Mouse (Mus musculus): ENCODE data around the gene Ddah2.
"Not testable (repeated sequence)": the region's sequence is repeated elsewhere in the genome, so short reads cannot be mapped to it uniquely, and the experiment has no call there.

Ddah2 gene

DNA sequence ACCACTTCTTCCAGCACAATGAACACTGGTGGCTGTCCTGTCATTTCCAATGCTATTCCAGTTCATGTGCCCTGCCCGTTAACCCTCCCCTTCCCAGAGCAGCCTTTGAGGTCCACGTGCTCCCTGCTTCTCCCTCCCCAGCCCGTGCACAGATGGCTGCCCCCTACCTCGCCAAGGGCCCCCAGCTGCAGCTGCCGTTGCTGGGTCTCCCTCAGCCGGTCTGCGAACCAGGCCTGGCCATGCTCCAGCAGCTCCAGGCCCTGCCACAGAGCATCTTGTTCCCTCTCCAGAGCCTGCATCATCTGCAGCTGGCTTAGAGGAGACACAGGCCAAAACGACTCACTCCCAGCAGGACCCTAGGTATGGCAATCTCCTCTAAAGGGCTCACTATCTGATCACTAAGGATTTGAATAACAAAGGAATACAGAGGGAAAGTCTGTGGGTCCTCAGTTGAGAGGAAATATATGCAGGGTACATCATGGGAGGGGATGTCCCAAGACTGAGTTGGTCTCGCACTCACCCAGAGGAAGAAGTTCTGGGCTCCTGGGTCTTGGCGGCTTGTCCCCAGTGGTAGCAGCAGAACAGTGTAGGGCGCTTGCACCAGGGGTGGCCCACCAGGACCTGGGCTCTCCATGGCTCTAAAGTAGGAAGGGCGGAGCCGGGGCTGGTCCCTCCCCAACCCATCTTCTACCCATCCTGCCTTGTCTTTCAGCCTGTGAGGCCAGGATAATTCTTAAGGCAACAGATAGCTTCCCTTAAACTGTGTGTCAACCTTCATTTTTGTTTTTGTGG lies 31.4 kb upstream of the Ddah2 start, which contains the start of gene Sapcd1:
TSS of gene Sapcd1 (minus strand) at position 740 of the 792 bp plus-strand sequence.
- DNase-seq (ENCODE audit: low spot score in 2 of 2) = peak in 1 of 2 experiments; percentile 18

DNA sequence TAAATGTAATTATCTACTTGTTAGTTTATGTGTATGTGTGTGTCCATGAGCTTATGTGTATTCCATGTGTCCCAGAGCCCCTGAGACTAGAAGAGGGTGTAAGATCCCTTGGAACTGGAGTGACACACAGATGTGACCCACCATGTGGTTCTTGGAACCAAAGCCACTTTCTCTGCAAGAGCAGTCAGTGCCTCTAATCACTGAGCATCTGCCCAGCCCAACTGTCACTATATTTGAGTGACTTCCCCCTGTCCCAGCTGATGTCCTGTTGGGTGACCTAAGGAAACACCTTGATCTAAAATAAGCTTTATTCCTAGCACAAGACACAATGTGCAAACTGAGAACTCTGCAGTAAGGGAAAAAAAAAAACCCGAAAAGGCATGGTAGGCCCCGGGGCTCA lies 30.5 kb upstream of the Ddah2 start:
- DNase-seq (ENCODE audit: low spot score in 2 of 2) = no peak

DNA sequence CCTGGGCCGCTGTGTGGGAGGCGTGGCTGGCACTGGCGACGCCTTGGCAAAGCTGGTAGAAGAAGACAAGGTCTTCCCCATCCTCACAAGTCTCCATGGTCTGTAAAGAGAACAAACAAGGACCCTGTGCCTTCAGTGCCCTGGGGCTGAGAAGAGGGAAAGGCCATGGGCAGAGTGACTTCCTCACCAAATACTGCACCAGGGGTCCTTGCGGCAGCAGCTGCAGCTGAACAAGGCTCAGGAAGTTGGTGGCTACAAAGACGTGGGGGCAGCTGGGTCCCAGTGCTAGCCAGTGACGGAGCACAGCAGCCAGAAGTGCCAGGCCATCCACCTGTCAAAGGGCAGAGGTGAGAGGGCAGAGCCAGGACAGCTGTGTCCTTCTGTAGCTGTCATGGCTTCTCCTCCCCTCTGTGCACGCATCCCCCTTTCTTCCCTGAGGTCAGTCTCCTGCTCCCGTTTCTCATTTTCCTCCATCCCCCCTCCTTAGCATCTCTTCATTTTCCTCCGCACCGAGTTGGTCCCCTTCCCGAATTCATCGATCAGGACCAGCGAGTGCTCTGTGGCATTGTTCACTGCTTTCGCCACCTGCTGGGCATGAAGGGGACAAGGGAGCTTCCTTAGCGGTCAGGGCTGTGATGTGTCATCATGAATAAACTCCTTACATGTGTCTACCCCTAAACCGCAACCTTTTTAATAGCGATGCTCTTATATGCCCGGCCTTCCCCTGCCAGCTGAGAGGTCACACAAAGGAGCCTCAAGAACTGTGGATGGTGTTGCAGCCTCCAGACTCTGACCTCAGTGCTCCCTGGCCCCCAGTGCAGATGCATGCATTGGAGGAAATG lies 28.9 kb upstream of the Ddah2 start:
- no peak for DNase-seq (ENCODE audit: low spot score in 2 of 2)

DNA sequence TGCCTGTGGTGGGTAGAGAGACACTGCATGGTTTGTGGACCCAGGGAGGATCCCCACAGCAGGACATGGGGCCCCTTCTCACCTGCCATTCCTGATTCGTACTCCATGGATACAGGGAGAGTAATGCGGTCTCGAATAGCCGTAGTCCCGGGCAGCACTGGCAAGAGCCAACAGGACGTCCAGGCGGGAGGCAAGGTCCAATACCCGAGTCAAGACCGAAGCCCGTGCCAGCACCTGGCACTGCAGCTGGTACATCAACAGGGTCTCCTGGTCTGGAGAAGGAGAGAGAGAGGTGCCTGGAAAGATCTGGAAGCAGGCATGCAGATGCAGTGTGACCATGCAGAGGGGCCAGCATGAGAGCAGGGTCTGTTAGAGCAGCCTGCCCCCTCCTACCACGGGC lies 27.6 kb upstream of the Ddah2 start:
- no peak for DNase-seq (ENCODE audit: low spot score in 2 of 2)

DNA sequence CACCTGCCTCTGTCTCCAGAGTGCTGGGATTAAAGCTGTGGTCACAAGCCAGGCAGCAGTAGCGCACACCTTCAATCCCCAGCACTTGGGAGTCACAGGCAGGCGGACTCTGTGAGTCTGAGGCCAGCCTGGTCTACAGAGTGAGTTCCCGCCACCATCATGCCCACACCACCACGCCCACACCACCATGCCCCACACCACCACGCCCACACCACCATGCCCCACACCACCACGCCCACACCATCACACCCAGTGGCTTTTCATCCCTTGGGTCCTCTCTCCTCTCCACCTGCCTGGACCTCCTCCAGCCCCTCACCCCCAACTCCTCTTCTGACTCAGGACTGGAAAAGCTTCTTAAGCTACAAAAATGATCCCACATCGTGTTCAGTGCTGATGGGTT lies 27.0 kb upstream of the Ddah2 start:
- DNase-seq (ENCODE audit: low spot score in 2 of 2) = no peak

DNA sequence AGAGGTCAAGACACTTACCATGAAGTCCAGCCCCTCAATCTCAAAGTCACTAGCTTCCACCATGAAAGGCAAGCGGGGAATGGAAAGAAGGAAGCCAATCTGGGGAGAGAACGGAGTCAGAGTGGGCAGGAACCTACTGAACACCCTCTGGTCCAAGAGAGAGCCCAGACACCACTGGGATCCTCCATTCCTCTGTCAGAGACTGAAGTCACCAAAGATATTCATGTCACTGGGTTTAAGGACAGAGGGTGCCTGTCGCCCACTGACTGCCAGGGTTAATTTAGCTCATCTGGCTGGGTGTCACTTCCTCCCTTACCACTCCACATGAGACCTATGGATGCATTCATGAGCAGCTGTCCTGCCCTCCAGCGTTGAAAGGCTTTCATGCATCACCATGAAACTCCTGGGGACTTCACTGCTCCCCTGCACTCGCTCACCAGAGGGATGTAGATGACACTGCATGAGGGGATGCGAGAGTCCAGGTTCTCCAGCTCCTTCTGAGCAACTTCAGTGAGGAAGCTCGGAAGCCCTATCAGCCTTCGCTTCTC lies 26.4 kb upstream of the Ddah2 start:
- DNase-seq (ENCODE audit: low spot score in 2 of 2) = no peak

DNA sequence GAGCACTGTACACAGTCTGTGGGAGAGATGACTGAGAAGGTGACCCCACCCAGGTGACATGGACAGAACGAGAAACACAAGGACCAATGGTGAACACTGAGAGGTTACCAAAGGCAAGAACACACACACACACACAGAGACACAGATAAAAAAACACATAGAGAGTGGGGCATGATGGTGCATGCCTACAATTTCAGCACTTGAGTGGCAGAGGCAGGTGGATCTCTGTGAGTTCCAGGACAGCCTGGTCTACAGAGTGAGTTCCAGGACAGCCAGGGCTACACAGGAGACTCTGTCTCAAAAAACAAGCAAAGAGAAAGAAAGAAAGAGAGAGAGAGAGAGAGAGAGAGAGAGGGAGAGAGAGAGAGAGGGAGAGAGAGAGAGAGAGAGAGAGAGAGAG lies 25.1 kb upstream of the Ddah2 start:
- not testable (repeated sequence) for DNase-seq (ENCODE audit: low spot score in 2 of 2)

DNA sequence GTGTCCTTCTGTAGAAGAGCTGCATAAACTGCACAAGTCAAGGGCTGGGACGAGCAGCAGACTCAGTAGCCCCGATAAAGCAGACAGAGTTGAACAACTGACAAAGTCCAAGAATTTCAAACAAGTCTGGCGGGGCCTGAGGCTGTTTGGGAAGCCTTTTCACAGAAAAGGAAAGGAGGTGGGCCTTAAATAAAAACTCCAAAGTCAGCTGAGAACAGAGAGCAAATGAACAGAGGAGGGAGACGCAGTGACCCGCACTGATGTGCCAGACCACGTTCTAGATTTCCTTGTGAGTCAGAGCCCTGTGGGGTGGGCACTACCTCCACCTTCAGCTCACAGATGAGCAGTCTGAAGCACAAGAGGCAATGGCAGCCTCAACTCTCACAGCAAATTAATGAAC lies 23.9 kb upstream of the Ddah2 start:
- DNase-seq (ENCODE audit: low spot score in 2 of 2) = no peak

DNA sequence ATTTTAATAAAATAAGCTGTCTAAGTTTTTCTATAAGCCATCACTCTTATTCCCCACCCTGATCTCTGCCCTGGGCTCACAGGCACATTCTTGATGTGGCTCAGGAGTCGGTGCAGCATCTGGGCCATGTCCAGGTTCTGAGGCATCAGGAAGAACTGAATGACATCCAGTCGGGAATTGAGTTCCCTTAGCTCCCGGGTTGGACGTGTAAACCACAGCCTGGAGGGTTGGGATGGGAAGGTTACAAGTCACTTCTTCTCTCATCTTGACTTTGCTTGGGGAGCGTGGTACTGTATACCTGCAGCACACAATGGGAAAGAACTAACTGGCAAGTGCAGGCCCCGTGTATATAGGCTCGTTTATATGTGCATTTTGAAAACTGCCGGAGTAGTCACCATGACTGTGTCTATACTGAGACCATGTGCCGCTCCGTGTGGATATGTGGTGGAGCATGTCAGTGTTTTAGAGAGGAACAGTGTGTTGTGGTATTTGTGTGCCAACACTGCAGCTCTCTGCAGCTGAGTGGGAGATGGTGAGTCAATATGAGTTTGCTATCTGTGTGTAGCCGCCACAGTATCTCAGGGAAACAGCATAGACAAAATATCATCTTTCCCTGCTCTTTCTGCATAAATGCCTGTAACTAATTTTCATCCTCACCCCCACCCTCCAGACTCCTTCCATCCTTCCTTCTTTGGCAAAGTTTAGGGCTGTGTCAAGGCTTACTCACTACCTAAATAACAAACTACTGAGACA lies 19.5 kb upstream of the Ddah2 start:
- DNase-seq (ENCODE audit: low spot score in 2 of 2) = peak in 1 of 2 experiments; percentile 45

DNA sequence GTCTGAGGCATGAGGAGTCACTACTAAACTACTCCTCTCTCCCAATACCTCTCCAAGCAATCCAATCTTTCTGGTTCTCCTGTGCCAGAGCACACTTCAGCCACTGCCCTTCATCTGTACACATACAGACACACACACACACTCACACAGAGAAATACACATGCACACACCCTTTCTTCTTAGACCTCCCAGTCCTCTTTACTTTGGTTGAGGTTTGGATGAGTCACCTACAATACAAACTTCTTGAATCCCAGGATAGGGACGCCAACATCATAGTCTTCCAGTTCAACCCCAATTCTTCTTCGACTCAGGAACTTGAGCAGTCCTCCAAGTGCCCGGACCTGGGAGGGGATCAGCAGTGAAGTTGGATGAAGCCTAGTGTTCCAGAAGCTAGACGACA lies 15.0 kb upstream of the Ddah2 start:
- DNase-seq (ENCODE audit: low spot score in 2 of 2) = no peak

DNA sequence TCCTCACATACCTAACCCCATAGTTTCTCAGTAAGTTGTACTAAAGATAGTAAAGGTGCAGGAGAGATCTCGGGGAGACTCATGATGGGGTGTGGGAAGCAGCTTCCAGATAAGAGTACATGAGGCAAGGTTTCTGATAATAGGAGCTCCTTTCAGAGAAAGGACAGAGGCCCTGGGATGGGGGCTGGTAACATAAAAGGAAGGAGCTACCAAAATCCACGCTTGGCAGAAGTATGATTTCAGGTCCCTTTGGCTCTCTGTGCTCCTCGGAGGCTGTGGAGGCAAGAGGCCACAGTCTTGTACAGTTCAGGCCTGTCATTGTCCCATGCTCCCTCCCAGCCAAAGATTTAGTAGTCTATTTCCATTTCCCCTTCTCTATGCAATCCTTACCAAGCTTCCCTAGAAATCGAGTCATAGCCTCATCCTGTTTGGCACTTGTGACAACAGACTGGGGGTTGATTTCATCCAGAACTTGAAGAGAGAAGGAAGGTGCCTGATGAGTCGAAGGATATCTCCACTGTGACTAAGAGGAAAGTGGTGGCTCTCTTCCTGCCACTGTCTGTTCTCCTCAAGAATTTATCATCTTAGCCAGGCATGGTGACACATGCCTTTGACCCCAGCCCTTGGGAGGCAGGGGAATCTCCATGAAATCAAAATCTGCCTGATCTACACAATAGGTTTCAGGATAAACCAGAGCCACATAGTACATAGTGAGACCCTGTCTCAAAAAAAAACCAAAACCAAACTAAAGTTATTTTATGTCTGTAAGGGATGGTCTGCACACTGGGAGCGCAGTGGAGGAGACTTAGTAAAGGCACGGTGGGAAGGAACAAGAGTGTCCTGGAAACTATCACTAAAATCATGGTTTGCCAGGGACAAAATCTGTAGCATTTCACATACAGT lies 13.7 kb upstream of the Ddah2 start:
- no peak for DNase-seq (ENCODE audit: low spot score in 2 of 2)

DNA sequence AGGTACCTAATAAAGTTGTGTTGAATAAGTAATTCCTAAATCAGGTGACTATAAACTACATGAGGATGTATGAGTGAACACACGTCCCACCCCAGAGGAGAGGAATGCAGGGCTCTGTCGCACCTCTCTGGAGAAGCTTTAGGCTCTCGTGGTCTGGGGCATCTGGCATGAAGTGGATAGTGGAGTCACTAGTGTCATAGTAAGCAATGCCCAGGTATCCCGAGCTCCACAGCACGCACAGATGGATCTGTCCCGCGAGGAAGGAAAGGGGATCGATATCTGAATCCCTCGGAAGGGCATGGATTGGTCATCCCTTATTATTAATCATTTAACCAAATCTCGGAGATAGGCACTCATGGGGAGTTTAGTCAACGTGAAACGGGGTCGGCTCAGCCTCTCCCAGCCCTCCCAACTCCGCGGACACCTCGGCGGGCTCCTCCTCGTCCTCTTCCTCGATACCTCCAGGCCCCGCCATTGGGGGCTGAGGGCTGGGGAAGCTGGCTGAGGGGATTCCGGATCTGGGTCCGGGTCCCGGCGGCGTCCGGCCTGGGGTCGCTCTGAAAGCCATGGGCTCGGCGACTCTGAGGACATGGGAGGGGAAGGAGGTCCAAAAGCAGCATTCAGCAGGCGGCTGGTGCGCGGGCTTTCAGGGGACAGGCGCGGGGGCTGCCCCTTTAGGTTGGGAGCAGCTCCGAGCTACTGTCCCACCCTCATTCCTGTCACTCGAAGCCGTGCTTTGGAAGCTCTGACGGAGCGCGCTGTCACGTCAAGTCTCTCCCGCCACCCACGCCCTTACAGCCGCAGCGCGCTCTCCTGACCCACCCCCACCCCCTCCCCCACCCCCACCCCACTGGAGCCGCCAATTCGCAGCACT lies 12.8 kb upstream of the Ddah2 start:
- DNase-seq (ENCODE audit: low spot score in 2 of 2) = no peak

DNA sequence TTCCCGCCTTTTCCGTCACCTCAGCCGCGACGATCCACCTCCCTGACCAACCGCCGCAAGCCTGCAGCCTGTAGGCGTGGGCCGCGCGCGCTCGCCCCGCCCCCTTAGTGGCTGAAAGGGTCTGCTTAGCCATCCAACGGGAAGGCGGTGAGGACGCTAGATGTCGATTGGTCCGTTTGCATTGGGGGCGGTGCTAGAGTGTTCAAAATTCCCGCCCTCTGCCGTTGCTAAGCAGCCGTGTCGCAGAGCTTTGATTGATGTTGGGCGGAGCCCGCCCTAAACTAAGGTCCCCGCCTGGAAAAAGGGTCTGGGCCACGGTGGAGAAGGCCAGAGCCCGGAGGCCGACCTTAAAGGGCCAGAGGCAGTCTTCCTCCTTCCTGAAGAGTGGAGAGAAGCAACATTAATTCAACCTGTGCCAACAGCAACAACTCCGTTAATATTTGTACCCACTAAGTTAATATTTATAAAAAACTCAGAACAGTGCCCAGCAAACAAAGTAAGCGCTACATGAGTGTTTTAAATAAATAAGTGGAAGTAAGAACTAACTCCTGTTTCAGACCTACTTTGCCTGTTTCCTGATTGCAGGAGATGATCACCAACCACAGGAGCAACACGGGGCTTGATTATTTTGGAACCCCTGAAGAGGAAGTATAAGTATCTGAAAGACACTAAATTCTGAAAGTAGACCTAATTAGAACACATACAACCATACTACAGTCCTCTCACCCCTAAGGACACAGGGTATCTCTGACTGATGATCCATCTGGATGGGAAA lies 12.0 kb upstream of the Ddah2 start, which contains the start of gene Msh5:
TSS of gene Msh5 (minus strand) at position 65 of the 775 bp plus-strand sequence.
- peak; percentile 88 to 93 for DNase-seq (ENCODE audit: low spot score in 2 of 2)

DNA sequence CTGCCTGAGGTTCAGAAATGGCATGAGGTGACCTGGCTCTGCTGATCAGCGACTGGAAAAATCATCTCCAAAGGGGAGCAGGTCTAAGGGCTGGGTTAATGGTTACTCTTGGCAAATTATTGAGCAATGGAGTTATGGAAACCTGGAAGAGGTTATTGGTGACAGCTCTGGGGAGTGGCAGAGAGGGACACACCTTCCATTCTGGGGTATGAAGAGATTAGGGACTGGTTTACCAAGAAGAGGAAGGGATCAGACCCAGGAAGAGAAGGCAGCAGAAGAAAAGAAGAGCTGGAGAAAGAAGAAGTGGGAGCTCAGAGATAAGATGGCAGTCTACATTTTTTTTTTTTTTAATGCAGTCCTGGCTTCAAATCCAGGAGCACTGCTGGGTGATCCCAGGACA lies 11.1 kb upstream of the Ddah2 start:
- DNase-seq (ENCODE audit: low spot score in 2 of 2) = no peak

DNA sequence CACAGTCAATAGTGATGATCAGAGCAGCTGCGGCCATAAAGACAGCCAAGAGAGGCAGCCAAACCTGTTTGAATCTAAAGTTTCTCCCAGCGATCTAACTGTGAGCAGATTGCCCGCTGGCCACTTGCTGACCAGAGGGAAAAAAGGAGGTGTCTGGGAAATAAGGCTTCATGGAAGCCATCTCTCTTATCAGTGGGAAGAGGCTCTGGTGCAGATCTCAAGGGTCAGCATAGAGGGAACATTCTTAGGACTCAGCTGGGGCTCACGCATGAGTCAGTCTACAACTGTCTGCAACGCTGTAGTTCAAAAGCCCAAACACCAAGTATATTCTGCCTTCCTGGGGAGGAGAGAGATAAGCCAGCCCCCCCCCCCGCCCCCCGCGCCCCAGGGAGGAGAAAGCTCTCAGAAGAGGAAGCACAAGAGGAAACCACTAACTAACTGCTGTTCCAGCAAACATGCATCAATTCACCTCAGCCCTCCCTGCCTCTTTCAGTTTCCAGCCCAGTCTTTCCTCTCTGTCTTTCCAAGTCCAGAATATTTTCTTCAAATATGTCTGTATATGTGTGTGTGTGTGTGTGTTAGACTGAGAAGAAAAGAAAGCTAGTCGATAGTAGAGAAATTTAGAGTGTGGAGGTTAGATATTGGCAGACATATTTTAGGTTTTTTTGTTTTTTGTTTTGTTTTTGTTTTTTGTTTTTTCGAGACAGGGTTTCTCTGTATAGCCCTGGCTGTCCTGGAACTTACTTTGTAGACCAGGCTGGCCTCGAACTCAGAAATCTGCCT lies 10.5 kb upstream of the Ddah2 start:
- no peak for DNase-seq (ENCODE audit: low spot score in 2 of 2)

DNA sequence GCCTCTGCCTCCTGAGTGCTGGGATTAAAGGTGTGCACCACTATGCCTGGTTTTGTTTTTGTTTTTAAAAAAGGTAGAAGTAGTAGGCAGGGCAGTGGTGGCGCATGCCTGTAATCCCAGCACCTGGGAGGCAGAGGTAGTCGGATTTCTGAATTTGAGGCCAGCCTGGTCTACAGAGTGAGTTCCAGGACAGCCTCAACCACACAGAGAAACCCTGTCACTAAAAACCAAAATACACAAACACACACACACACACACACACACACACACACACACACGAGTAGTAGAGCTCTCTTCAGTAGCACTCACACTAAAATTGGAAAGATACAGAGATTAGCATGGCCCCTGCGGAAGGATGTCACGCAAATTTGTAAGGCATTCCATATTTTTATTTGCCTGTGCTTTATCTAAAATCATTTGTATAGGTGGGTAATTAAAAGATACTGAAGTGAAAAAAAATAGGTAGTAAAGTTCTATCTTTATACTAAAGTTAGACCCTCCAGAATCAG lies 9.8 kb upstream of the Ddah2 start:
- no peak for DNase-seq (ENCODE audit: low spot score in 2 of 2)

DNA sequence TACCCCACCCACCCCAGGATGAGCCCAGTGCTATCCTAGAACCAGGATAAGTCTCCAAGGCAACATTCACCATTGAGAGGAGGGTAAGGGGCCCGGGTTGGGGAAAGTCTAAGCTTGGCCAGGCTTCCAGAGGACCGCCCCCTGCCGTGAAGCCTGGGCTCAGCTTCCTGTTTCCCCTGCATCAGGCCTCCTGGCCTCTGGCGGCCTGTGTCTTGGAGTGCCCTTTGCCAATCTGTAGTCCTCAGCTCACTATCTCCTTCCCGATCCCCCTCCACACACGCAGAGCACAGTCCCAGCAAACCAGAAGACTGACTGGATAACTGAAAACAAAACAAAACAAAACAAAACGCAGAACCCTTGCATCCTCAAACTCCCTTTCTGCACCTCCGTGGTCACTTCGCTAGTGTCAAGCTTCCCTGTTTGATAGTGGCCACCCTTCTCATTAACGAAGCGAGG lies 9.2 kb upstream of the Ddah2 start, which contains the start of gene Clic1:
TSS of gene Clic1 (plus strand) at position 406 of the 456 bp plus-strand sequence.
- no peak for DNase-seq (ENCODE audit: low spot score in 2 of 2)
